Mouse (Mus musculus): ENCODE measurements at regions not wholly inside any gene's neighbourhood (a gene's known extent, or its start where the extent isn't known, plus 50 kb on each side); places are given as distances from the start of the nearest gene placed in this dataset.

DNA sequence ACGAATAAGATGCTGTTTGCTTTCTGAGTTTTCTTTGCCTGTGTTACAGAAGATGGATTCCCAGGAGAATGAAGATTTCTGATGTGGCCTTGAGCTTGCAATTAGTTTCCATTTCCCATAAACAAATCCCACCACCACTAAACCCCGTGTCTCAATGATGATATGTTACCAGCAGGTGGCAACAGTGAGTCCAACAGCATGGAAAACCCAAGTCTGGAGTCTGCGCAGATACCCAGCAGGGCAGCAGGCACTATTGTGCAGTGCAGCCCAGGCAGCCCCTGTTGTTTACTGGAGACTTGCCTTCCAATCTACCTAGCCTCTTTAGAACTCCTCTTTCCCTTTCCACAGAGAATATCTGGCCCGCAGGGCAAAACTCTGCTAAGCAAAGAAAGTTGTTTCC lies 62.7 kb downstream of the Bmp2 start:
- no peak for DNase-seq (ENCODE audit: low spot score)

GRCm38 (mm10) chr2:133615299-133615698 lies 63.3 kb downstream of the Bmp2 start:
- no peak for DNase-seq (ENCODE audit: low spot score)

DNA sequence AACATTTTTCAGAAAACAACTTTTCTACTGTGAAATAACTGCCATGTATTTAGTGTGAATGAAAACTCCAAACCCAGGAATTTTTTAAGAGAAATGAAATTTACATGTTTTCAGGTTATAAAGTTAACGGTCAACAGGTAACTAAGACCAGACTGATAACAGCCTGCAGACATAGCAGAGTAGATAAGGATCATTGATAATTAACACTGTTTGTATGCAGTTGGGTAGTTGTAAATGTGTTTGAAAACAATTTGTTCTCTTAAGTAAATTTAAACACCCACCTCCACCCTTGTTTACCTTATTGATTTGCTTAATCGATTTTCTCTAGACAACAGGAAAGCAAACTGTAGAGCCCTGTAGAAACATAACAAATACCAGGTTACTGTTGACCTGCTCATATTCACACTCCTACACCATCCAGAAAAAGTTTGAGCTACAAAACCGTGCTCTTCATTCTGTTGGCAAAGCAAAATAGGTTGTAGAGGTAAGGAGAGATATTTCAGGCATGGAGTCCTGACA lies 65.4 kb downstream of the Bmp2 start:
- DNase-seq (ENCODE audit: low spot score), result no peak

DNA sequence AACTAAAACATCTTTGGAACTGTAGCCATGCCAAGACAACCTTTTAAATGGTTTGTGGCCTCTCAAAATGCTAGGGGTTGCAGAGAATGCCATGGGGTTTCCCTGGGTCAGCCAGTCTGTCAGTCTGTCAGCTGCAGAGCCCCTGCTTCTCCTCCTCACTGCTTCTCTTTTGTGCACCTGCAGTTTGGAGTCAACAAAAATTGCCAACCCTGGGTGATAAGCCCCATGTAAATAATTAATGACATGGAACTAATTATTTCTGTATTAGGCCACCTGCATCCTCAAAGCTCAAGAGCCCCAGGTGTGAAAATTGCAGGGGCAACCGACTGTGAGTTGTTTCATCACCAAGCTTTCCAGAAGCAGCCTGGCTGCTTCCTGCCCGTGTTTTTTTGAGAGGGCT lies 70.6 kb downstream of the Bmp2 start:
- no peak for DNase-seq (ENCODE audit: low spot score)

DNA sequence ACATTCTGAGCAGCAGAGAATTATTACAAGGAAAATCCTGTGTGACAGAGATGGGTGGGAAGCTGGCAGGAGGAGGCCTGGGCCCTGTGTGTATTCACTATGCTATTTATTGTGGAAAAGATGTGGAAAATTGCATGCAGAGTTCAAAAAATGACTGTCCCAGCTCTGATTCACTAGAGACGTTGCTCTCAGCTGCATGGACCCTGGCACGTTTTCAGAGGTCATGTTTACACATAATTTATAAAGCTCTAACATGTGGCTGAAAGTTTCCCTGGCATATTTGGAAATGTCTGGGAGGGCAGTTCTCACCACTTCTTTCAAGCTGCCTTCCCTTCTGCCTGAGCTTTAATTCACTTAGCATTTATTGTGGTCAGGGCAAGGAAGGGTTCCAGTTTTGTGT lies 73.6 kb downstream of the Bmp2 start:
- no peak for DNase-seq (ENCODE audit: low spot score)

- DNase-seq (ENCODE audit: low spot score), result no peak
These were observed 76.9 kb downstream of the Bmp2 start for GRCm38 (mm10) chr2:133628874-133629273.

DNA sequence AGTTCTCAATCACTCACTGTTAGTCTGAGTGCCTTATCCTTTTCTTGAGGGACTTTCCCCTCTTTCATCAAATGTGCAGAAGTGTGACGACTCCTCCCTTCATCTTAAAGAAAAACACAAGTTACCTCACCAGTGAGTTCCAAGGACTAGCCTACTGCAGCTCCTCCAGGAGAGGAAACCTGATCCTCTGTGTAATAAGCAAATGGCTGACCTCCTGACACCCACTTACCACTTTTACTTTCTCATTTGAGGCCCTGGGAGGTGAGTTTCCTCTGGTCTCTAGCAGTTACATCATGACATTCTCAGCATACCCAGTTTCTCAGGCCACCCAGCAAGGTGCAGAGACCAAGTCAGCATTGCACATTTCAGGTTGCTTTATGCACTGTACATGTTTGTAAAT lies 83.5 kb downstream of the Bmp2 start:
- DNase-seq (ENCODE audit: low spot score), result no peak

DNA sequence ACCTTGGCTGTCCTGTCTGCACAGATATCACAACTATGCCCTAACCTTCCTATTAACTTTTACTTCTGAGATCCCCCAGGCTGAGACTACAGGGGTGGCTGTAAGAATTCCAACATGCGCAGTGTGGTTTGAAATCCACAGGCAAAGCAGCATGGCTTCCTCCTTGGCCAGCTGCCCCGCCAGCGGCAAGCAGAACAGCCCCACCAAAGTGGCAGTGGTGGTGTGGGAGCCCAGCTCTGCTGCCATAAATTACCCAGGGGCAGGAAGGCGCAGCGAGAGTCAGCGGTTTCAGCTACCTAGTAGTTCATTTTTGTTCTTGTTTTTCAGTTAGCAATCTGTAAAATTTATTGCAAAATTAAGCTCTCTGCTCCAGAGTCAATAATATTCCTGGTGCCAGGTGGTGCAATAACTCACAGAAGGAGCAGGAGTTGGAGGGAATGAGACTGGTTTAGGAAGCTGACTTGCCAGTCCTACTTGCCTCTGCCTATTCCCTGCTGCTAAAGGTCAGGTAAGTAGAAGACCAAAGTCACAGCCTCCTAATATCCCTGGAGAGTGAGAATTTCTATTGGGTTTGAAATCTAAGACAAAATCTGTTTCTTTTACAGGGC lies 98.0 kb downstream of the Bmp2 start:
- DNase-seq (ENCODE audit: low spot score), result no peak

- DNase-seq (ENCODE audit: low spot score), result no peak
These were observed 114.5 kb downstream of the Bmp2 start for GRCm38 (mm10) chr2:133666331-133667054.

DNA sequence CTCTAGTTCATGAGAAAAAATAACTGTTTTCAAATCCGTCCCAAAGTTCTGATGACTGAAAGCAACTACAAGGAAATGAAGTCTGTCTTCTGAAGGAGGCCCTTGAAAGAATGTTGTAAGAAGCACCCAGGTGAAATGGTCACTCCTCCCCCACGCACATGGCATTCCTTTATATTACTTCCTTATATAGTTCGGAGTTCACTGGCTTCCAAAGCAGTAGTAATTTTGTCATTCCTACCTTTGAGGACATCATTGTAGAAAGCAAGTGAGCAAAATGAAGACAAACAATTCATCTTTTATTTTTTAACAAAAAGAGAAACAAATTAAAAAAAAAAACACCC lies 115.1 kb downstream of the Bmp2 start:
- no peak for DNase-seq (ENCODE audit: low spot score)

GRCm38 (mm10) chr2:133669821-133670220 lies 117.9 kb downstream of the Bmp2 start:
- no peak for DNase-seq (ENCODE audit: low spot score)

GRCm38 (mm10) chr2:133671528-133671927 lies 119.6 kb downstream of the Bmp2 start:
- no peak for DNase-seq (ENCODE audit: low spot score)

DNA sequence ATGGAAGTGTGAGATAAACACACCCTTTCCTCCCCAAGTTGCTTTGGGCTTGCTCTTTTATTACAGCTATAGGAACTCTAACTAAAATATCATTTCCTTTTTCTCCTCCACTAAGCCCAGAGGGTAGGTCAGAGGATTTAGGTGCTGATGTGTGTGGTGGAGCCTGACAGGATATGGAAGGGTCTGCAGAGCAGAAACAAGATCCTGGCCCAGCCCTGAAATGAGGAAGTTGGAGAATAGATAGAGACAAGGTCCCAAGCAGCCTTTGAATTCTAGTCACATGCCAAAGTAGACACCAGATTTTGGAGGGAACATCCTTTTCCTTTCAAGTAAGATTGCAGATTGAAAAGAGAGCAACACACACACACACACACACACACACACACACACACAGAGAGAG lies 132.4 kb downstream of the Bmp2 start:
- DNase-seq (ENCODE audit: low spot score), result no peak

DNA sequence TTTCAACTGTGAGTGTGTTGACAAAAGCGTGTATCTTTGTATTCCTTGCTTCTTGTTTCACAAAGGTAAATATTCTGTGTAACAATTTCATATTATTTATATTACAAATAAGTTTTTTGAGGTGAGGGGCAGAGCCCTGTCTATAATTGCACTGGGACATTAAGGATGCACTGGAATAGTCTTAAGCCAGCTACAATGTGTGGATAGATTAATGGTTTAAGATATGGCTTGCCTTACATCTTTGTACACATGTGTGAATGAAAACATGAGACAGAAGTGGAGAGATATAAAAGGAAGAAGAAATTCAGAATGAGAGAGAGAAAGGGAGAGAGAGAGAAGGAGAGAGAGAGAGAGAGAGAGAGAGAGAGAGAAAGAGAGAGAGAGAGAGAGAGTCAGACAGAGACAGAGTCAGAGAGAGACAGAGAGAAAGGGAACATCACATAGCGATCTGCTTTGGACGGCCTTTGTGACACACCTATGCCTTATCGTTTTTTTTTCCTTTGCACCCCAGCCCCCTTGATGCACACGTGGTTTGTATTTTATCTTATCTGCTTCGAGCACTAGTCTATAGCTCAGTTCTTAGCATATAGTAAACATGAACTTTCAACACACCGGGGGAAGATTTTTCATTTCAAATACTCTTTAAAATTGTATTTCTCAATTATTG lies 136.3 kb downstream of the Bmp2 start:
- no peak for DNase-seq (ENCODE audit: low spot score)

GRCm38 (mm10) chr2:133688788-133689155 lies 136.8 kb downstream of the Bmp2 start:
- DNase-seq (ENCODE audit: low spot score), result no peak

GRCm38 (mm10) chr2:133708735-133709584 lies 157.0 kb downstream of the Bmp2 start:
- no peak for DNase-seq (ENCODE audit: low spot score)

DNA sequence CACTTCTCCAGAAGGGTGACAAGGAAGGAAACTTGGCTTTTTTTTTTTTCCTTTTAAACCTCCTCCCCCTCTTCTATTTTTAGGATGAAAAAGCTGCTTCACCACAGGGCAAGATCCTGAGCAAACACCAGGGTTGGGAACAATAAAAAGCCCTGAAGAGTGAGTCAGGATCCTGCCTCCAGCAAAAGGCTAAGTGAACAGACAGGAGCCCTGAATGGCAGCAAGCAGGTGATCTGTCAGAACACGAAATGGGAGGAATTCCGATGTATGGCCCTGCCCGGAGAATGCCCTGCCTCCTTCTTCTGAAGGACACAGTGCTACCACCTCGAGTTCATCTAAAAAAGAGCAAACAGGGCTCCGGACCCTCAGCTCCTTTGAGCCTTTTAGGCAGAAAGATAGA lies 164.3 kb downstream of the Bmp2 start:
- DNase-seq (ENCODE audit: low spot score), result no peak

DNA sequence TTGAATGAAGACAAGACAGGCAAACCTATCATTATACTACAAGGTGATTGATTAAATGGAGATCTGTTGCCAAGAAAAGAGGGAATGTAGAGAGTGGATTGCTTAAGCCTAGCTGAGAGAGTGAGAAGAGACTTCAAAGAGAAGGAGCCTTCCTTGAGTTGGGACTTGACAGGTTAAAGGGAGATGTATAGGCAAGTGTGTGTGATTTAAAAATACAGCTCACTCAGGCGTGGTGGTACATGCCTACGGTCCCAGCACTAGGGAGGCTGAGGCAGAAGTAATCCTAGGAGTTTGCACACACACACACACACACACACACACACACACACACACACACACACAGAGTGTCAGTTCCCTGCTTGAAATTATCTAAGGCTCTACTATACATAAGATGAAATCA lies 165.1 kb downstream of the Bmp2 start:
- DNase-seq (ENCODE audit: low spot score), result no peak

GRCm38 (mm10) chr2:133724310-133724709 lies 172.4 kb downstream of the Bmp2 start:
- peak; percentile 6 for DNase-seq (ENCODE audit: low spot score)

- DNase-seq (ENCODE audit: low spot score), result no peak
These were observed 172.8 kb downstream of the Bmp2 start for GRCm38 (mm10) chr2:133724757-133725156.

GRCm38 (mm10) chr2:133734469-133735225 lies 182.7 kb downstream of the Bmp2 start:
- no peak for DNase-seq (ENCODE audit: low spot score)
